Mouse (Mus musculus) intestine, embryonic 16.5 days (tissue): ENCODE data around the gene Tfb2m. TPM values are rescaled to one million over a fixed set of nuclear protein-coding genes. Genes with fewer than 3 reads are reported as not detected.
A peak's percentile ranks its signal among the peaks of the same experiment; 100 is the strongest.
"Not testable (repeated sequence)": the region's sequence is repeated elsewhere in the genome, so short reads cannot be mapped to it uniquely, and the experiment has no call there.

Experiments
- ATAC-seq: fragments of 200-750 bp; cut with Nextera tagmentation; 2 replicates; pipeline ENCODE4 v1.8.0; 2017; ENCODE audit warnings: moderate TSS enrichment, moderate library complexity
- H3K27ac ChIP-seq: fragments of 300-500 bp; sonication (generic); 2 replicates; pipeline ENCODE4 v1.5.1; 2014; ENCODE audit warnings: mild to moderate bottlenecking, low read length
- H3K27me3 ChIP-seq: fragments of 300-500 bp; sonication (generic); replicated peaks from 2 replicates; pipeline ENCODE4 v1.6.1; 2014; ENCODE audit warnings: low read length, control low read depth, mixed read lengths; ENCODE audit not compliant: control insufficient read depth, insufficient read depth
- H3K36me3 ChIP-seq: fragments of 300-500 bp; sonication (generic); 2 replicates; pipeline ENCODE4 v1.6.1; 2014; ENCODE audit warnings: low read length, control low read depth; ENCODE audit not compliant: control insufficient read depth, insufficient read depth
- H3K4me1 ChIP-seq: fragments of 300-500 bp; sonication (generic); 2 replicates; pipeline ENCODE4 v1.6.1; 2014; ENCODE audit warnings: low read length, control low read depth, mixed read lengths; ENCODE audit not compliant: control insufficient read depth, insufficient read depth
- H3K4me2 ChIP-seq: fragments of 300-500 bp; sonication (generic); 2 replicates; pipeline ENCODE4 v1.6.1; 2014; ENCODE audit warnings: low read depth, low read length, control low read depth
- H3K4me3 ChIP-seq: fragments of 300-500 bp; sonication (generic); 2 replicates; pipeline ENCODE4 v1.5.1; 2014; ENCODE audit warnings: mild to moderate bottlenecking, low read length
- H3K9ac ChIP-seq: fragments of 300-500 bp; sonication (generic); 2 replicates; pipeline ENCODE4 v1.6.1; 2014; ENCODE audit warnings: low read depth, low read length
- H3K9me3 ChIP-seq: fragments of 300-500 bp; sonication (generic); 2 replicates; pipeline ENCODE4 v1.6.1; 2016; ENCODE audit warnings: low read length, control low read depth; ENCODE audit not compliant: control insufficient read depth
- WGBS: fragments of 180-500 bp; shearing (Covaris S2); extraction: QIAGEN DNeasy Blood & Tissue Kit; methylation state at CpG from one replicate; pipeline ENCODE4 v1.1.7; 2014; 5-methylcytosine and 5-hydroxymethylcytosine counted together
- polyA plus RNA-seq: library from polyadenylated mRNA; unstranded; fragments of >200 nt; fragmentation: Nextera tagmentation; extraction: Ambion mirVana; gene quantifications from 2 replicates; pipeline ENCODE4 v1.2.1, GENCODE M21; 2015

The Tfb2m gene
- 26.3 and 31.5 TPM in 2 replicates for polyA plus RNA-seq

DNA sequence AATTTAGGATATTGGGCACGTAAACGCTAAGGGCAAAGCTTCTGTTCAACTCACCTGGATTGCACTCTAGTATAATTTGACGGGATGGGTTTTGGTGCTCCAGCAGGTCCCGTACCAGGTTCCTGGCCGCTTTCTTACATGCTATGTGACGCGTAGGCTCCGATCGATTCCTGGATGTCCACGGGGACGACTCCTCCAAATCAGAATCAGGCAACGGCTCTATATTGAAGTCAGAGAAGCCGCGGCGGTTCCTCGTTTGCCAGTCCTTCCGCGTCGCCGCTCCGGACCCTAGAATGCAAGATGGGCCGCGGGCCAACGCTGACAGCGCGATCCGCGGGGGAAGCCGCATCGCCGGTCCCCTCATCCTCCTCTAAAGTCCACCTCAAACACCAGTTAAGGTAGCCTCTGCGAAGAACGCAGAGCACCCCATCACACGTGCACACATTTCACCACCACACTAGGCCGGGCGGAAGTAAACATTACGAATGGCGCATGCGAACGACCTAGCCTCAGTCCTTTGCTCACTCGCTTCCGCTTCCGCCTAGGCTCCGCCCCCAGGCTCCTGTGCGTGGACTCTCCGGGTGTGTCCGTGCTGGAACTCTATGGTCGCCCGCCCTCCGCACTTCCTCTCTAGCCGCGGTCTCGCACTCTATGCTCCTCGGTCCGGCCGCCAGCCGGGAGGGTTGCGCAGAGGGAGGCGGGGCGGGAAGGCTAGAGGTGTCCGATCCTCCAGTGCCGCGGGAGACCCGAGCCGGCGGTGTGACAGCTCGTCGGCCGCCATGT lies at the start of gene Tfb2m, which contains the start of gene Cnst:
Gene Tfb2m (minus strand): TSS at position 500 of the 783 bp plus-strand sequence.
Gene Cnst (plus strand): TSS at position 603 of the 783 bp plus-strand sequence.
- H3K27me3 ChIP-seq, H3K36me3 ChIP-seq, H3K9me3 ChIP-seq: not testable (repeated sequence)
- under 1% methylated on average over 69 of the region's 69 CpGs for whole genome bisulfite sequencing
- peak within 1 kb of the TSS; percentile 71 for H3K4me2 ChIP-seq
- H3K4me1 ChIP-seq: peaks cover 11% of the 10 kb centered on the region; the same call in 1 of the 2 replicates
- peak within 1 kb of the TSS; percentile 86 for H3K4me3 ChIP-seq
- H3K9ac ChIP-seq: peak within 1 kb of the TSS; percentile 84
- peak within 1 kb of the TSS; percentile 97 for H3K27ac ChIP-seq
- ATAC-seq: peak; percentile 99

DNA sequence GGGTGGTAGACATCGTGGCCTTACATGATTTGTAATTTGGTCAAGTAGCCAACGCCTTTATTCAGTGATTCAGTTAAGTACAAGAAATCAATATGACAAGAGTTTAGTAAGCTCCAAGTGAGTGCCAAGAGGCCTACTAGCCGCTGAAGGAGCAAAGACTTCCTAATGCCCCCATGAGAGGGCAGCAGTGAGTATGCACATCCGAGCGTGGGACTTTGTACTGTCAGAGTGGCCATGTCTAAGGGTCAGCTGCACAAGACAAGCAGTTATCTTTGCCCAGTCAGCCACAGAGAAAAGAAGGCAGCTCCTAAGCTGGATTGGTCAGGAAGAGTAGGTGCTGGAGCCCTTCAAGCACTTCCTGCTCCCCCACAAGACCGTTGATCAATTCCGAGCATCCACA lies 46.9 kb upstream of the Tfb2m start:
- H3K27ac ChIP-seq: no peak overlapping the region
- no peak overlapping the region for H3K9ac ChIP-seq
- peaks cover 4% of the 10 kb centered on the region; the same call in 1 of the 2 replicates for H3K4me1 ChIP-seq
- H3K4me2 ChIP-seq: no peak overlapping the region
- 0 out of 2 replicates have a peak, but pooled peaks cover 5% of the 10 kb centered on the region for H3K36me3 ChIP-seq
- WGBS: 80% methylated on average over 7 of the region's 7 CpGs
- no peak for ATAC-seq
- no peaks in the 10 kb centered on the region for H3K27me3 ChIP-seq
- no peaks in the 10 kb centered on the region for H3K9me3 ChIP-seq
- H3K4me3 ChIP-seq: no peak overlapping the region

- WGBS: 87% methylated on average over 2 of the region's 2 CpGs
- no peak overlapping the region for H3K9ac ChIP-seq
- H3K27me3 ChIP-seq: no peaks in the 10 kb centered on the region
- no peak overlapping the region for H3K27ac ChIP-seq
- H3K36me3 ChIP-seq: 0 out of 2 replicates have a peak, but pooled peaks cover 5% of the 10 kb centered on the region
- no peak overlapping the region for H3K4me3 ChIP-seq
- no peak overlapping the region for H3K4me2 ChIP-seq
- H3K4me1 ChIP-seq: peaks cover 6% of the 10 kb centered on the region
- H3K9me3 ChIP-seq: no peaks in the 10 kb centered on the region
- no peak for ATAC-seq
Measured at GRCm38 (mm10) chr1:179592143-179592542, 46.1 kb upstream of the Tfb2m start.

DNA sequence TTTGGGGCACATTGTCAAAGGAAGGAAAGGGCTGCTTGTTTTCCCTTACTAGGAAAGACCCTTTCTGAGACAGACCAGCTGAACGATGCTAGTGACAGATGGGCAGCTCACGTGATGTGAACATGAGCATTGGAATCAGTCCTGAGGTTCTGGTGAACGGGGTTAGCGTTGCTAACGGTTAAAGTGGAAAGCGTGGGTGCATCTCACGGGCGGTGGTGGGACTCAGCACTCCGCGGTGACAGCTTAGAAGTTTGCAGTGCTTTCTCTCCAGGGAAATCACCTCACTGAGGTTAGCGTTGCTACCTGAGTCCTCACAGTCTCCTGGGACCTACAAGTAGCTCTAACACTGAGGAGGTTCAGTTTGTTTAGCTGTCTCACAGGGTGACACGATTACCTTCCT lies 45.6 kb upstream of the Tfb2m start:
- Histone ChIP-seq H3K27ac (no peak overlapping the region), H3K4me2 (no peak overlapping the region), H3K9ac (no peak overlapping the region), H3K4me1 (peaks cover 11% of the 10 kb centered on the region), H3K9me3 (no peaks in the 10 kb centered on the region), H3K4me3 (no peak overlapping the region), H3K27me3 (no peaks in the 10 kb centered on the region), H3K36me3 (0 out of 2 replicates have a peak, but pooled peaks cover 5% of the 10 kb centered on the region)
- ATAC-seq: no peak
- WGBS: 80% methylated on average over 12 of the region's 12 CpGs

DNA sequence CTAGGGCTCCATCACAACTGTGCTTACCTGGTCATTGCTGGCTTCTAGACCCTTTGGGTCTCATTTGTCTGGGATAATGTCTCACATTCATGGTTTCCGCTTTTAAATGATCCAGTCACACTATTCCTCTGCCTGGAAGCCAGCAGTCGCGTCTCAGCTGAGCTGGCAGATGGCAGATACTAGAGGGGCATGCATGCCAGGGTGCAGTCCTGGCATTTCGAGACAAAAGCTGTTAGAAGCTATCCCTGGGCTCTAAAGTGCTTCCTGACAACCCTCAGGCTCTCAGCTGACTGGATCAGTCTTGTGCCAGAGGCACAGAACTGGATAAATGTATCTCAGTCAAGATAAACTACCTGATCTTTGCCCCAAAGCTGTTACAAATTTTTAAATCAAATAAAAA lies 42.2 kb upstream of the Tfb2m start:
- Histone ChIP-seq H3K9me3 (no peaks in the 10 kb centered on the region), H3K4me2 (no peak overlapping the region), H3K4me1 (peaks cover 22% of the 10 kb centered on the region), H3K4me3 (no peak overlapping the region), H3K36me3 (0 out of 2 replicates have a peak, but pooled peaks cover 5% of the 10 kb centered on the region), H3K9ac (no peak overlapping the region), H3K27ac (no peak overlapping the region), H3K27me3 (no peaks in the 10 kb centered on the region)
- WGBS: 87% methylated on average over 4 of the region's 4 CpGs
- ATAC-seq: no peak

- peak; percentile 88 for ATAC-seq
- WGBS: 31% methylated on average over 3 of the region's 3 CpGs
Measured at GRCm38 (mm10) chr1:179586430-179587095, 40.5 kb upstream of the Tfb2m start.

GRCm38 (mm10) chr1:179585646-179586045 lies 39.6 kb upstream of the Tfb2m start:
- H3K27me3 ChIP-seq: no peaks in the 10 kb centered on the region
- no peak overlapping the region for H3K27ac ChIP-seq
- no peaks in the 10 kb centered on the region for H3K36me3 ChIP-seq
- no peak for ATAC-seq
- H3K4me3 ChIP-seq: no peak overlapping the region
- H3K9me3 ChIP-seq: no peaks in the 10 kb centered on the region
- no peak overlapping the region for H3K9ac ChIP-seq
- 88% methylated on average over 9 of the region's 9 CpGs for WGBS
- H3K4me2 ChIP-seq: no peak overlapping the region
- peaks cover 22% of the 10 kb centered on the region for H3K4me1 ChIP-seq

More at GRCm38 (mm10) chr1:179586430-179587095, 40.5 kb upstream of the Tfb2m start:
- Histone ChIP-seq H3K4me2 (no peak overlapping the region), H3K4me3 (no peak overlapping the region), H3K9me3 (no peaks in the 10 kb centered on the region), H3K9ac (no peak overlapping the region), H3K27ac (no peak overlapping the region), H3K4me1 (peaks cover 22% of the 10 kb centered on the region), H3K36me3 (no peaks in the 10 kb centered on the region), H3K27me3 (no peaks in the 10 kb centered on the region)

DNA sequence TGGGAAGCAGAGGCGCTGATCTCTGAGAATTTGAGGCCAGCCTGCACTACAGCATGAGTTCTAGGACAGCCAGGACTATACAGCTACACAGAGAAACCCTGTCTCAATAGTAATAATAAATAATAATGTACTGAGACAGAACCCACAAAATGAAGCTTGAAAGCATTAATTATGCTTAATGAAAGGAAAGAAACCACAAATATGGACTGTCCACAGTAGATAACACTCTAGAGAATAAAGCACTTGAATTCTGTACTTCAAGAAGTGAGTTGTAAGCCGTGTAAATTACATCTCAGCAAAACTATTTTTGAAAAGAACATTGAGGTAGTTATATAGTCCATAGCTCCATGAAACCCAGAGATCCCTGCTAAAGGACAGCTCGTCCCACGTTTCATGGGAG lies 38.2 kb upstream of the Tfb2m start:
- 86% methylated on average over 4 of the region's 4 CpGs for WGBS
- Histone ChIP-seq H3K9ac (no peak overlapping the region), H3K36me3 (no peaks in the 10 kb centered on the region), H3K27ac (no peak overlapping the region), H3K4me1 (peaks cover 22% of the 10 kb centered on the region), H3K4me2 (no peak overlapping the region), H3K4me3 (no peak overlapping the region), H3K9me3 (no peaks in the 10 kb centered on the region), H3K27me3 (no peaks in the 10 kb centered on the region)
- no peak for ATAC-seq

DNA sequence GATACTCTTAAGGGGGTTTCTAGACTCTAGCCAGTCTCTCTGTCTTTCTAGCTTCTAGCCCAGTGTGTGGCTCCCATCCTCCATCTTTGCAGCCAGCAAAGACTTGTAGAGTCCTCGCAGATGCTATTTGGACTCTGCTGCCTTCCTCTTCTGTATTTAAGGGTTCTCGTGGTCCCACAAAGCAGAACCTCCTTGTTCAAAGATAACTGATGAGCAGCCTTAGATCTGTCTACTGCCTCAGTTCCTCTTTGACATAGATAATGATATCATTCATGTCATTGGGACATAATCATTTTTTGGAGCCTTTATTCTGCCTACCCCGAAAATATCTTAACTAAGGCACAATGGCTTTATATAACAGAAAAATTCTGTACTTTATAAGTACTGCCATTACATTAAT lies 37.0 kb upstream of the Tfb2m start:
- Histone ChIP-seq H3K36me3 (no peaks in the 10 kb centered on the region), H3K4me3 (no peak overlapping the region), H3K9me3 (no peaks in the 10 kb centered on the region), H3K9ac (no peak overlapping the region), H3K4me1 (peaks cover 19% of the 10 kb centered on the region), H3K27me3 (no peaks in the 10 kb centered on the region), H3K4me2 (no peak overlapping the region), H3K27ac (no peak overlapping the region)
- no peak for ATAC-seq
- WGBS: 91% methylated on average over 3 of the region's 3 CpGs
